ENCODE assay signal across 10 mouse cellular contexts in genomic region chr5:104339706-104340512, GRCm38 (mm10). TPM values are rescaled to one million over a fixed set of nuclear protein-coding genes. Genes with fewer than 3 reads are reported as not detected.
DNase-seq lines count a peak whose midpoint lies in the region; ATAC-seq lines count a peak whose summit lies in the region.
"Had no signal": no experiment of that assay in that cellular context is flagged by ENCODE, and none has a peak within 500 bp of the region (broad histone marks: within the 10 kb centered on the region; RNA-seq: fewer than 3 reads in every experiment).

No protein-coding gene starts in this region.

- peak; percentile 7 to 16 for DNase-seq in cerebellum, adult 18-20 months
- no peak for DNase-seq in cerebellum, adult 11-12 months
- peak; percentile 15 for DNase-seq in thymus, postnatal 4 days
- no peak for DNase-seq in thymus, postnatal 10 days (ENCODE audit: low spot score in 2 of 2)
- peak; percentile 48 to 60 for DNase-seq in left cerebral cortex, postnatal 14 days (ENCODE audit: low spot score in 2 of 2)
- DNase-seq in gastrocnemius, postnatal 14 days, result no peak

- H3K4me1 ChIP-seq in heart, embryonic 15.5 days (replicated peaks), result no peaks in the 10 kb centered on the region
- peaks cover 3% of the 10 kb centered on the region; the same call in 1 of the 2 replicates for H3K4me1 ChIP-seq in neural tube, embryonic 13.5 days (replicated peaks)
- H3K4me1 ChIP-seq: liver, embryonic 15.5 days had no signal

- ATAC-seq in heart, embryonic 15.5 days (replicated peaks; ENCODE audit: insufficient number of reproducible peaks, insufficient read depth, low FRiP score, low read depth), result no peak
- peak; percentile 72 for ATAC-seq in neural tube, embryonic 13.5 days (ENCODE audit: low read depth)

- no peaks in the 10 kb centered on the region for H3K9me3 ChIP-seq in heart, embryonic 15.5 days (replicated peaks)
- no peaks in the 10 kb centered on the region for H3K9me3 ChIP-seq in neural tube, embryonic 13.5 days
- H3K9me3 ChIP-seq: liver, embryonic 15.5 days had no signal

- peak overlapping the region; percentile 20; the same call in 1 of the 2 replicates for H3K4me2 ChIP-seq in heart, embryonic 15.5 days
- peak overlapping the region; percentile 32 for H3K4me2 ChIP-seq in neural tube, embryonic 13.5 days
- H3K4me2 ChIP-seq: liver, embryonic 15.5 days had no signal

- H3K36me3 ChIP-seq in heart, embryonic 15.5 days, result no peaks in the 10 kb centered on the region
- H3K36me3 ChIP-seq in neural tube, embryonic 13.5 days, result no peaks in the 10 kb centered on the region
- H3K36me3 ChIP-seq: G1E; liver, embryonic 15.5 days had no signal

- H3K27ac ChIP-seq in heart, embryonic 15.5 days, result no peak overlapping the region
- H3K27ac ChIP-seq in neural tube, embryonic 13.5 days (replicated peaks), result no peak overlapping the region
- H3K27ac ChIP-seq: liver, embryonic 15.5 days had no signal

- no peak overlapping the region for H3K4me3 ChIP-seq in heart, embryonic 15.5 days
- H3K4me3 ChIP-seq in neural tube, embryonic 13.5 days, result no peak overlapping the region
- H3K4me3 ChIP-seq: liver, embryonic 15.5 days had no signal

- no peak overlapping the region for H3K9ac ChIP-seq in heart, embryonic 15.5 days
- no peak overlapping the region for H3K9ac ChIP-seq in neural tube, embryonic 13.5 days
- H3K9ac ChIP-seq: liver, embryonic 15.5 days had no signal

- intact Hi-C loops in left cerebral cortex, postnatal 14 days (cut with DNase I), result loop anchor here (5.0 kb wide), 4 partner anchors 92 to 343 kb away; no protein-coding TSS in a partner anchor
- intact Hi-C loops in gastrocnemius, postnatal 14 days (cut with DNase I; ENCODE audit: low total_unique reads), result loop anchor here (2.0 to 10.0 kb wide), 2 partner anchors 121 to 335 kb away; no protein-coding TSS in a partner anchor

- 20% methylated on average over 14 of the region's 14 CpGs for WGBS in heart, embryonic 15.5 days
- WGBS in neural tube, embryonic 13.5 days, result 25% methylated on average over 14 of the region's 14 CpGs

- H3K27me3 ChIP-seq in heart, embryonic 15.5 days, result peaks cover 11% of the 10 kb centered on the region; the same call in 1 of the 2 replicates
- H3K27me3 ChIP-seq in neural tube, embryonic 13.5 days, result 0 out of 2 replicates have a peak, but pooled peaks cover 3% of the 10 kb centered on the region
- H3K27me3 ChIP-seq: liver, embryonic 15.5 days had no signal

RNA-seq across cellular contexts. Expression of gene Mepe, which starts 14.8 kb away (rescaled TPM):
- not detected in 2 replicates for polyA plus RNA-seq in heart, embryonic 15.5 days (2015; fragmentation: Nextera tagmentation; extraction: Ambion mirVana)
- total RNA-seq in left cerebral cortex, postnatal 14 days (2021), result not detected
- not detected in 2 replicates for polyA plus RNA-seq in neural tube, embryonic 13.5 days (2015; fragmentation: Nextera tagmentation; extraction: Ambion mirVana)
- total RNA-seq in gastrocnemius, postnatal 14 days (2021), result not detected
- total RNA-seq: G1E had no signal
- polyA plus RNA-seq: G1E; liver, embryonic 15.5 days had no signal

RNA-seq across cellular contexts. Expression of gene Ibsp, which starts 40.9 kb away (rescaled TPM):
- polyA plus RNA-seq in heart, embryonic 15.5 days (2015; fragmentation: Nextera tagmentation; extraction: Ambion mirVana), result 0.62 and 0.75 TPM in 2 replicates
- total RNA-seq in left cerebral cortex, postnatal 14 days (2021), result under 1 TPM; 0.29 to 0.32 TPM
- polyA plus RNA-seq in neural tube, embryonic 13.5 days (2015; fragmentation: Nextera tagmentation; extraction: Ambion mirVana), result 0.21 and 1.6 TPM in 2 replicates
- not detected for total RNA-seq in gastrocnemius, postnatal 14 days (2021)
- polyA plus RNA-seq: G1E; liver, embryonic 15.5 days had no signal

Comparison
In these comparisons a context has a peak if more than half of its experiments do, and no peak if none do; other contexts are left out.
1. DNase-seq: peak in cerebellum, adult 18-20 months (2 of 2), thymus, postnatal 4 days (single experiment) and left cerebral cortex, postnatal 14 days (2 of 2); none in cerebellum, adult 11-12 months (single experiment), thymus, postnatal 10 days (0 of 2) and gastrocnemius, postnatal 14 days (single experiment).